Mouse (Mus musculus) neural tube, embryonic 10.5 days (tissue): Measurements from ENCODE around the gene Spata45.
A peak's percentile ranks its signal among the peaks of the same experiment; 100 is the strongest.

Experiments used
- DNase-seq: peaks from one replicate; pipeline ENCODE4 v3.0.0-alpha.2; 2017; ENCODE audit warnings: low spot score; ENCODE audit errors: extremely low spot score

Gene Spata45

GRCm38 (mm10) chr1:191041352-191041751 lies 4.9 kb downstream of the Spata45 start:
- DNase-seq = no peak

GRCm38 (mm10) chr1:191042106-191042505 lies 5.7 kb downstream of the Spata45 start:
- no peak for DNase-seq

- no peak for DNase-seq
Measured at GRCm38 (mm10) chr1:191042688-191043087, 6.2 kb downstream of the Spata45 start.

- no peak for DNase-seq
Measured at GRCm38 (mm10) chr1:191045264-191045663, 8.8 kb downstream of the Spata45 start.

- DNase-seq = no peak
Measured at GRCm38 (mm10) chr1:191046231-191046824, 9.9 kb downstream of the Spata45 start.

- no peak for DNase-seq
Measured at GRCm38 (mm10) chr1:191053555-191053954, 17.1 kb downstream of the Spata45 start.

- no peak for DNase-seq
Measured at GRCm38 (mm10) chr1:191054870-191055532, 18.6 kb downstream of the Spata45 start.

GRCm38 (mm10) chr1:191055533-191055873 lies 19.1 kb downstream of the Spata45 start:
- no peak for DNase-seq

GRCm38 (mm10) chr1:191057461-191057860 lies 21.0 kb downstream of the Spata45 start:
- DNase-seq = no peak

- DNase-seq = no peak
Measured at GRCm38 (mm10) chr1:191062241-191062780, 25.9 kb downstream of the Spata45 start.

- peak; percentile 91 for DNase-seq
Measured at GRCm38 (mm10) chr1:191062781-191063485, 26.5 kb downstream of the Spata45 start, which contains the start of the genes Tatdn3 and Nsl1. TSS of gene Tatdn3 (minus strand) at chr1:191062932. TSS of gene Nsl1 (plus strand) at chr1:191063012.

GRCm38 (mm10) chr1:191063700-191064099 lies 27.3 kb downstream of the Spata45 start:
- DNase-seq = no peak

- no peak for DNase-seq
Measured at GRCm38 (mm10) chr1:191064535-191064934, 28.1 kb downstream of the Spata45 start.

GRCm38 (mm10) chr1:191065188-191065587 lies 28.7 kb downstream of the Spata45 start:
- no peak for DNase-seq

- no peak for DNase-seq
Measured at GRCm38 (mm10) chr1:191068377-191068776, 31.9 kb downstream of the Spata45 start.

- no peak for DNase-seq
Measured at GRCm38 (mm10) chr1:191070259-191070658, 33.8 kb downstream of the Spata45 start.

- DNase-seq = no peak
Measured at GRCm38 (mm10) chr1:191071613-191072012, 35.2 kb downstream of the Spata45 start.

GRCm38 (mm10) chr1:191072329-191072913 lies 36.0 kb downstream of the Spata45 start:
- DNase-seq = no peak

- DNase-seq = no peak
Measured at GRCm38 (mm10) chr1:191073001-191073400, 36.6 kb downstream of the Spata45 start.

GRCm38 (mm10) chr1:191073486-191073885 lies 37.0 kb downstream of the Spata45 start:
- DNase-seq = no peak

- peak; percentile 48 for DNase-seq
Measured at GRCm38 (mm10) chr1:191075199-191075883, 38.9 kb downstream of the Spata45 start.
